Mouse (Mus musculus): Measurements from ENCODE around the gene Gm8300. TPM values are rescaled to one million over a fixed set of nuclear protein-coding genes. Genes with fewer than 3 reads are reported as not detected.
"Not testable (repeated sequence)": the region's sequence is repeated elsewhere in the genome, so short reads cannot be mapped to it uniquely, and the experiment has no call there.

Gm8300 gene
- not detected for total RNA-seq (2021)

GRCm38 (mm10) chr12:87514016-87514415, at the start of gene Gm8300:
Gene Gm8300, plus strand, starts transcription at chr12:87514316.
- intact Hi-C loops (cut with DNase I); DNase-seq: not testable (repeated sequence)

DNA sequence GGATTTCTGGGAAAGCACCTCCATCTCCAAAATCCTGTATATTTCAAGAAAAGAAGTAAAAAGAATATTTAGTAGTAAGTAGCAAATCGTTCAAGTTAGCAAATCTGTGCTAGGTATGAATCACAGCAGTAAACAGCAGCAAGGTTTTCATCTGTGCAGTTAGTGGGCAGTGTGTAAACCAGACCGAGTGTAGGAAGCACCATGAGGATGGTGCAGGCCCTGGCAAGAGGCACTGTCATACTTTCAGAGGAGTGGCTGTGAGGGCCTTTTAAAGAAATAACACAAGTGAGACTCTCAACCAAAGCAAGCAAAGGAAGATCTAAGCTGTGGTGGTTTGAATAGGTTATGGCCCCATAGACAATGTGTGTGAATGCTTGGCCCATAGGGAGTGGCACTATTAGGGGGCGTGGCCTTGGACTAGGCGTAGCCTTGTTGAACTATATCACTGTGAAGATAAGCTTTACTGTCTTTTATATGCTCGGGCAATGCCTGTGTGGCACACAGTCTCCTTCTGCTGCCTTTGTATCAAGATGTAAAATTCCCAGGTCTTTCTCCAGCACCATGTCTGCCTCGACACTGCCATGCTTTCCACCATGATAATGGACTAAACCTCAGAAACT, 49.3 kb upstream of the Gm8300 start:
- no peak for DNase-seq
- intact Hi-C loops (cut with DNase I) = no loop called here

GRCm38 (mm10) chr12:87470263-87471136, 43.6 kb upstream of the Gm8300 start:
- intact Hi-C loops (cut with DNase I) = no loop called here

DNA sequence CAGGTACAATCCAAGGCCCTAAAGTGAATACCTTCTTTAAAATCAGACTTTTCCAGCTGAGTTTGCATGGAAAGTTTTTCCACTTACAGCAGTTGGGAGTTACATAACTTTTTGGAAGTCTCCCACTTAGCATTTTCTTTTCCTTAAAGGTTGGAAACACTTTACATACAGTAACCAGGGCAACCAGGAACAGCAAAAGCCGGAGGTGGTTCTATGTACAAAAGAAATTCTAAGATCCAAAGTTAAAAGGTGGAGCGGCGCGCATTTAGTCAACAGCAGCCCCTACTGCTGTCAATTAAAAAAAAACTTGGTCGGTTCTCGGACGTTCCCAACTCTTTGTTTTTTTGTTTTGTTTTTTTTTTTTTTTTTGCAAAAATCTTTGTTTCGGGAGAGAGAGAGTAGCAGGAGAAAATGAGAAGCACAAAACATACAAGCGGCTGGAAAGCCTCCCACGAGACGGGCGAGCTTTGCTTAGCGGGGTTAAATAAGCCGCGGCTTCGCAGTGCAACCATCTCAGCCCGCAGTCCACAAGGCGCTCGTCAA, 42.6 kb upstream of the Gm8300 start:
- DNase-seq = no peak
- intact Hi-C loops (cut with DNase I) = no loop called here

More at GRCm38 (mm10) chr12:87470263-87471136, 43.6 kb upstream of the Gm8300 start:
- DNase-seq = no peak

DNA sequence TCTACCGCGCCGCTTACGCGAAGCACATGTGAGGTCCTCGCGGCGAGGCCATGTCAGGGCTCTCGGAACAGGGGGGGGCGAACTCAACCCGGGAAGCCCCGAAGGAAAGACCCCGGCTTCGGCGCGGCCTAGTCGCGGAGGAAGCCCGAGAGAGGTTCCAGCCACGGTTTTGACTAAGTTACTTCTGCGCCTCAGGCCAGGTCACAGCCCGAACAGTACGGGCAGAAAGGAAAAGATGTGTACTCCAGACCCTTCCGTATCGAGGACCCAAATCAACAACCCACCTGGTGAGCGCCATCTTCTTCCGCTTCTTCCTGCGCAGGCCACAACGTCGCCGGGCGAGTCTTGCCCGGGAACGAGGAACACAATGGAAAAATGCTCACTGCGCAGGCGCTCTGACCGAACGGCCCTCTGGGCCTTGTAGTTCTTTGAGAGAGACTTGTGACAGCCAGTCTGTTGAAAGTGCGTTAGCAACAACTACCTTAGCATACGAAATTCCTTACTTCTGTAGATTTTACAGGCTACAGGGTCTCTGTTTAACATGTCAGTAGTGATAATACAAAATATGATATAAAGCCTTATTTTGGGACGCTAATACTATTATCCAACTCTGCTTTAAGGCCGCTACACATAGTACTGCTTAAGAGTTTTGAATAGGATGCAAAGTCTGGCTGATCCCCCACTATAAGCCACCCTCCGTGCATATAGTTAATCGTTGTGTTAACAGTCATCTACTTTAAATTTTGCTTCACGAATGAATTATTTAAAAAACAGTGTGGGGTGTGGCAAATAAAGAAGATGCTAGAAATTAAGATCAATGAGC, 41.9 kb upstream of the Gm8300 start, which contains the start of gene Snw1:
TSS of gene Snw1 (minus strand) at position 311 of the 823 bp plus-strand sequence.
- intact Hi-C loops (cut with DNase I) = no loop called here
- DNase-seq = peak; percentile 95

DNA sequence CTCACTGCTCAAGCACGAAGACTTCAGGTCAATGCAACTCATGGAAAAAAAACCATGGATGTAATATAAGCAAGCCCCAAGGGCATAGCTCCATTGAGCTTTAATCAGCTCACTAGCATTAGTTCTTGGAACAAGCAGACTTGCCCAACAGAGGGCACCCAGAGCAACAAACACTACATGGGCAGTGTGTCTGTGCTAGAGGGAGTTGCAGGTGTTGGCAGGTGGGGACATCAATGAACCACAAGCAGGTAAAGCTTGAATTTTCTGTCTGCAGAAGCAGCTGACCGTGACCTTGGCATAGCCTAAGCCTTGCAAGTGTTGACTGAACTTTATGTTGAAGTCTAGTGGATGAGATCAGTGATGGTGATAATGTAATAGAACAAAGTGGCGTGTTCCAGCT, 39.4 kb upstream of the Gm8300 start:
- intact Hi-C loops (cut with DNase I) = no loop called here

DNA sequence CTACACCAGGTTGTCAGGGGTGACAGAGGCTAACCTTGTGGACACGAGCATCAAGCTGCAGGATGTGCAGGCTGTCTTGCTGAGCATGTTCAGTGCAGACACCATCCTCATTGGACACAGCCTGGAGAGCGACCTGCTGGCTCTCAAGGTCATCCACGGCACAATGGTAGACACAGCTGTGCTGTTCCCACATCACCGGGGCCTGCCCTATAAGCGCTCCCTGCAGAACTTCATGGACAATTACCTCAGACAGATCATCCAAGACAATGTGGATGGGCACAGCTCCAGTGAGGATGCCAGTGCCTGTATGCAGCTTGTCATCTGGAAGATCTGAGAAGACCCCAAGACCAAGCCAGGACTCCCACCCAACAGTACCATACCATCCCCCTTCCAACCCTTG, 31.6 kb upstream of the Gm8300 start:
- intact Hi-C loops (cut with DNase I); DNase-seq: not testable (repeated sequence)

More for the DNA sequence above, 39.4 kb upstream of the Gm8300 start:
- no peak for DNase-seq

- DNase-seq; intact Hi-C loops (cut with DNase I): not testable (repeated sequence)
Observed at GRCm38 (mm10) chr12:87488683-87489082, 25.4 kb upstream of the Gm8300 start.

GRCm38 (mm10) chr12:87494421-87494820, 19.7 kb upstream of the Gm8300 start, which contains the start of gene Gm5788:
Gene Gm5788, plus strand, starts transcription at chr12:87494721.
- intact Hi-C loops (cut with DNase I); DNase-seq: not testable (repeated sequence)

GRCm38 (mm10) chr12:87519616-87520015, 5.5 kb downstream of the Gm8300 start:
- intact Hi-C loops (cut with DNase I); DNase-seq: not testable (repeated sequence)

DNA sequence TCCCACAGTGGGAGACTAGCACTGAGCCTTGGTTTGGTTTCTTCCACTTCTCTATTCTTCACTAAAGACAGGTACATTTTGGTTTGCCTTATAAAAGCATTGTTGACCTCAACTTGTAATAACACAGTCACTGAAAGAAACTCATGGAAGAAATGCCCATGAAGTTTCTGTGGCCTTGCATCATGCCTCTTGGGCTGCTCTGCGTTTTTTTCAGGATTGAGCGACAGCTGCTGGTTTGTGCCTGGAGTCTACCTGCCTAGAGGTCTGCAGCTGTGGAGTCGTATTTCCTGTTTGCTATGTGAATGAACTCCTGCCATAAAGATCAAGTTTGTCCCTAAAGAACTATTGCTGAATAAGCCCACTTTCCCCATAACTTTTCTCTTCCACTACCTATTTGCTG, 29.8 kb downstream of the Gm8300 start:
- no peak for DNase-seq
- intact Hi-C loops (cut with DNase I) = no loop called here

DNA sequence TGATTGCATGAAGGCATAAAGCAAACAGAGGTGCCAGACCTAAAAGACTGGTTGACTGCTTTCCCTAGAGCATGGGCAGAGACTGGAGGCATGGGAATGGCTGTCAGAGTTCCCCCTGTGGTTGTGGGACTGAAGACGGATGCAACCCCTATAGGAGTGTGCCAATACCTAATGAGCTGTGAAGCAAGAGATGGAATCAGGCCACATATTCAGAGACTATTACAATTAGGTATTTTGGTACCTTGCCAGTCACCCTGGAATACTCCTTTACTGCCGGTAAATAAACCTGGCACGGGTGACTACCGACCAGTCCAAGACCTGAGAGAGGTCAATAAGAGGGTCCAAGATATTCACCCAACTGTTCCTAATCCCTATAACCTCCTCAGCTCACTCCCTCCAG, 36.5 kb downstream of the Gm8300 start:
- DNase-seq; intact Hi-C loops (cut with DNase I): not testable (repeated sequence)

Other genes starting within 250 kb of the Gm8300 start
- gene Vipas39, start 248.1 kb upstream of the Gm8300 start, total RNA-seq (2021) = 10 to 100 TPM; 60.5 to 62.8 TPM
- gene Ahsa1, start 247.8 kb upstream of the Gm8300 start, total RNA-seq (2021) = 100 to 1,000 TPM; 151 to 156 TPM
- gene Ism2, start 214.6 kb upstream of the Gm8300 start, total RNA-seq (2021) = 1 to 10 TPM in 1 of 2 experiments, under 1 TPM in 1; 0.68 to 1.4 TPM
- gene Sptlc2, start 126.0 kb upstream of the Gm8300 start, total RNA-seq (2021) = 10 to 100 TPM; 73.4 to 81.9 TPM
- 100 to 1,000 TPM in 1 of 2 experiments, 10 to 100 TPM in 1; 96.3 to 101 TPM for gene Slirp, start 70.4 kb upstream of the Gm8300 start, total RNA-seq (2021)
- gene Alkbh1, start 70.3 kb upstream of the Gm8300 start, total RNA-seq (2021) = 10 to 100 TPM; 25.8 to 28.4 TPM
- 10 to 100 TPM; 53.1 to 53.3 TPM for gene Snw1, start 42.0 kb upstream of the Gm8300 start, total RNA-seq (2021)
- not detected for gene Gm5788, start 19.6 kb upstream of the Gm8300 start, total RNA-seq (2021)
- not detected for gene Oog1, start 88.4 kb downstream of the Gm8300 start, total RNA-seq (2021)
- gene Gm4027, start 104.6 kb downstream of the Gm8300 start, total RNA-seq (2021) = not detected
- gene Gm16381, start 130.3 kb downstream of the Gm8300 start, total RNA-seq (2021) = not detected